Mouse (Mus musculus) granulocyte monocyte progenitor cell, adult 5-6 weeks (primary cell): ENCODE measurements around the gene Daam2. TPM values are rescaled to one million over a fixed set of nuclear protein-coding genes. Genes with fewer than 3 reads are reported as not detected.

Experiments used
- total RNA-seq, 2 experiments: library from RNA; stranded (forward) in 1 of 2; stranded (reverse) in 1 of 2; fragments of 200-712, 200-1000 nt in 1 of 2; fragments of >200 nt in 1 of 2; fragmentation: Nextera tagmentation in 1 of 2; gene quantifications; 2 replicates each; pipeline ENCODE4 v1.2.3; 2014 to 2017

Gene Daam2
- total RNA-seq, 2 experiments from 2014 or later, result not detected

Other genes with a start within 250 kb of the Daam2 start
- 41.5 and 45.1 TPM in 2 replicates for gene Mocs1, start 136.0 kb downstream of the Daam2 start, total RNA-seq (2014; fragmentation: Nextera tagmentation)
- 14.2 and 15.7 TPM in 2 replicates for gene Mocs1, start 136.0 kb downstream of the Daam2 start, total RNA-seq (2017)
- gene Kif6, start 50.8 kb upstream of the Daam2 start, total RNA-seq (2014; fragmentation: Nextera tagmentation), result not detected in 2 replicates
- gene Kif6, start 50.8 kb upstream of the Daam2 start, total RNA-seq (2017), result 0.39 TPM in 1 of 2 replicates, not detected in the other